Mouse (Mus musculus): ENCODE data around the gene Nfatc2ip. TPM values are rescaled to one million over a fixed set of nuclear protein-coding genes. Genes with fewer than 3 reads are reported as not detected.

Gene Nfatc2ip
- polyA plus RNA-seq, 1 experiment from 2014 or later: 3.5 TPM

DNA sequence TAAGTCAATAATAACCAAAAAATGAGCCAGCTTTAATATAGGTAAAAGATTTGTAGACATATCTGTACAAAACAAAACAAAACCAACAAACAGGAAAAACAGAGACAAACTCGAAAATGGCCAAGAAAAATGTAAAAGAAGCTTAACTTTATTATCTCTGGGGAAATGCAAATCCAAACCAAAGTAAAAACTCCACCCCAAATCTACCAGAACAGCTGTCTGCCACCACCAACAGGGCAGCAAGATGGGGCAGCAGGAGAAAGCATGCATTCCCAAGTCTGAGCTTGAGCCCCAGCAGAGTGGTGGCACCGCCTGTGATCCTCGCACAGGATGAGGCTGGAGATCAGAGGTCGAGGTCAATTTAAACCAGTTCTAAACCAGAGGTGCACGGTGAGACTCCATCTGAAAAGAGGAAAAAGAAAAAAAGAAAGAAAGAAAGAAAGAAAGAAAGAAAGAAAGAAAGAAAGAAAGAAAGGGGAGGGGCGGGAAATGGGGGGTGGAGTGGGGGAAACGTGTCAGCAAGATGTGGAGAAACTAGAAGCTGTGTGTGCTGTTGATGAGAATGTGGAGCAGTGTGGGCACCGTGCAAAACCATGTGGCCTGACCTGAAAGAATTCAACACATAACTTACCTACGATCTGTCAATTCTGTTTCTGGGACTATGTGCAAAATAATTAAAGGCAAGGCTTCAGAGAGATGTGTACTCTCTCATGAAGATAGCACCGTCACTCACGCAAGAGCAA lies 43.1 kb downstream of the Nfatc2ip start:
- no peak overlapping the region for H3K9ac ChIP-seq
- H3K4me3 ChIP-seq: no peak overlapping the region
- H3K36me3 ChIP-seq: no peaks in the 10 kb centered on the region
- no peak for ATAC-seq (ENCODE audit: low read depth)
- H3K9me3 ChIP-seq: no peaks in the 10 kb centered on the region
- no peaks in the 10 kb centered on the region for H3K27me3 ChIP-seq
- no peak overlapping the region for H3K27ac ChIP-seq (replicated peaks)
- WGBS: 67% methylated on average over 11 of the region's 11 CpGs
- no peak overlapping the region for H3K4me2 ChIP-seq
- H3K4me1 ChIP-seq (replicated peaks): 0 out of 2 replicates have a peak, but pooled peaks cover 3% of the 10 kb centered on the region

DNA sequence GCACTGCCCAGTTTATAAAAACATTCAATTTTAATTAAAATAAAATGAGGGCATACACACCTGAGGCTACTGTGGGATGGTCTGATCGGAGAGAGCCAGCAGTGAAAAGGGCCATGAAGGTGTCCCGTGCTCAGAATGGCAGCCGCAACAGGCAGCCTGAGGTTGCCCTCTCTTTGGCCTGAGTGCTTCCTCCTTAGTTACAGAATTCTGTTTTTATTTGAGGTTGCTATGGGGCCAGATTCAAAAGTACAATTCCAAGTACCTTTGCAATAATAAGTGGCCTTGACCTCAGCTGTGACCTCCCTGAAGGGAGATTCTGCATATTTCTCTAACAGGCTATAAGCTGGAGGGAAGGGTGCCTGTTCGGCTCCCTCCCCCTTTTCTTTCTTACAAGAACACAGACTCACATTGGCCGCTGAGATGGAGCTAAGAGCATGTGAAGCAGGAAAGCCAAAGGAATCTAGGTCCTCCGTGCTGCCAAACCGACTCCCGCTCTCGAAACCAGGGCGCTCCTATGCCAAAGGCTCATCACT lies 45.1 kb downstream of the Nfatc2ip start:
- no peaks in the 10 kb centered on the region for H3K27me3 ChIP-seq
- H3K9me3 ChIP-seq: no peaks in the 10 kb centered on the region
- H3K36me3 ChIP-seq: no peaks in the 10 kb centered on the region
- H3K4me2 ChIP-seq: peak overlapping the region; percentile 32
- ATAC-seq (ENCODE audit: low read depth): no peak
- no peak overlapping the region for H3K4me3 ChIP-seq
- H3K9ac ChIP-seq: no peak overlapping the region
- WGBS: 54% methylated on average over 10 of the region's 10 CpGs
- H3K27ac ChIP-seq (replicated peaks): no peak overlapping the region
- 0 out of 2 replicates have a peak, but pooled peaks cover 3% of the 10 kb centered on the region for H3K4me1 ChIP-seq (replicated peaks)

DNA sequence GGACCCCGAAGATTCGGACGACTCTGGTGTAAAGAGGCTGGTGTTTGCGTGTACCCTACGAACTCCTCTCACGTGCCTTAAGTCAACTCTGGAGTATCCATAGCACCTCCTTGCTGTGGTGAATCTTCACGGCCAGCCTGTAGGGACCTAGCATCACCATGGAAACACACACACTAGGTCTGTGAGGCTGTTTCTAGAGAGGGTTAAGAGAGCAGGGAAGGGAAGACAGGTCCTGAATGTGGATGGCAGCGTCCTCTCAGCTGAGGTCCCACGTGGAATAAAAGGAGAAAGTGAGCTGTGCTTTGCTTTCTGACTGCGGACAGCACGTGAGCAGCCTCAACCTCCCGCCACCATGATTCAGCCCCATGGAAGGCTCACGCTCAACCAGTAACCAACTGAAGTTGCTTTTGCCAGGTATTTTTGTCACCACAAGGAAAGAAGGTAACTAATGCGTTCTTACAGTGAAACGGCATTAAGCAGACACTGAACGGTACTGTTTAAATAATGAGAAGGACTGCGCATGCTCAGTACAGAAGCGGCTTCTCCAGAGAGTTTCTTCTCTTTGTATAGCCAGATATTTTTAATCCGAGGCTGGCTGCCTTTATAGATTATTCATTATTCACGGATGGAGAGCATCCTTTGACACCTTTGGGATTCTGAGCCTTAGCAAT lies 45.7 kb downstream of the Nfatc2ip start:
- Histone ChIP-seq H3K9ac (no peak overlapping the region), H3K4me1 (replicated peaks) (0 out of 2 replicates have a peak, but pooled peaks cover 3% of the 10 kb centered on the region), H3K27me3 (no peaks in the 10 kb centered on the region), H3K36me3 (no peaks in the 10 kb centered on the region), H3K9me3 (no peaks in the 10 kb centered on the region), H3K4me2 (peak overlapping the region; percentile 32), H3K4me3 (no peak overlapping the region; the same call in 1 of the 2 replicates), H3K27ac (replicated peaks) (no peak overlapping the region)
- ATAC-seq (ENCODE audit: low read depth): no peak
- 65% methylated on average over 20 of the region's 20 CpGs for WGBS

DNA sequence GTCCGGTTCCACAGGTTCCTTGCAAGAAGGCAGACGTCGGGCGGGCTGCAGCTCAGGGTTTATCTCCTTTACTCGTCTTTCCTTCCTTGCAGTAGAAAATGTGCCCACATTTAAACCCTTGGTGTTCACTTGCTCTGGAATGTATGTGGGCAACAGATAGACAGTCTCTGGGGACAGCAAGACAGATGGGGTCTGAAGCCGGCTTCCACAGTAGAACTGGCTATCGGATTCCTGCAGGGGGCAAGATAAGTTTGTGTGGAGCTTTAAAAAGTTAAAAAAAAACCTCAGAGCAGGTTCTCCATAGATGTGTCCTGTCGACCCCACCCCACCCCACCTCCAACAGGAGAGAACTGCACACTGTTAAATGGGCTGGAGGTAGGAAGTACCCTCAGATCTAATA lies 48.2 kb downstream of the Nfatc2ip start:
- WGBS: 77% methylated on average over 8 of the region's 8 CpGs
- H3K4me2 ChIP-seq: no peak overlapping the region
- H3K27me3 ChIP-seq: no peaks in the 10 kb centered on the region
- no peak for ATAC-seq (ENCODE audit: low read depth)
- H3K9ac ChIP-seq: no peak overlapping the region
- H3K9me3 ChIP-seq: no peaks in the 10 kb centered on the region
- H3K4me1 ChIP-seq (replicated peaks): no peaks in the 10 kb centered on the region
- no peak overlapping the region for H3K27ac ChIP-seq (replicated peaks)
- H3K4me3 ChIP-seq: no peak overlapping the region
- no peaks in the 10 kb centered on the region for H3K36me3 ChIP-seq

DNA sequence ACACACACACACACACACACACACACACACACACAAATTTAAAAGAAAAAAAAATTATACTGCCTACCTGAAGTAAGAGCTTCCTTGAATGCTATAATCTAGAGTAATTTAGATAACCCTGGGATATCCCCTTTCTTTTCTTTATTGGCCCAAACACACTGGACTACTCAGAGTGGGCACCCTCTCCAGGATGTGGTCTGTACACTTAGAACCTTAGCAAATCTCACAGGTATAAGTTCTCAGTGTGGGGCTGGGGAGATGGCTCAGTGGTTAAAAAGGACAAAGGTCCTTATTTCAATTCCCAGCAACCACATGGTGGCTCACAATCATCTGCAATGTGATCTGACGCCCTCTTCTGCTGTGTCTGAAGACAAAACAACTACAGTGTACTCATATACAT lies 49.4 kb downstream of the Nfatc2ip start:
- ATAC-seq (ENCODE audit: low read depth): no peak
- Histone ChIP-seq H3K9ac (no peak overlapping the region), H3K4me2 (no peak overlapping the region), H3K27me3 (no peaks in the 10 kb centered on the region), H3K27ac (replicated peaks) (no peak overlapping the region), H3K4me3 (no peak overlapping the region), H3K4me1 (replicated peaks) (no peaks in the 10 kb centered on the region), H3K36me3 (no peaks in the 10 kb centered on the region), H3K9me3 (no peaks in the 10 kb centered on the region)
- 50% methylated on average over 1 of the region's 1 CpGs for WGBS

DNA sequence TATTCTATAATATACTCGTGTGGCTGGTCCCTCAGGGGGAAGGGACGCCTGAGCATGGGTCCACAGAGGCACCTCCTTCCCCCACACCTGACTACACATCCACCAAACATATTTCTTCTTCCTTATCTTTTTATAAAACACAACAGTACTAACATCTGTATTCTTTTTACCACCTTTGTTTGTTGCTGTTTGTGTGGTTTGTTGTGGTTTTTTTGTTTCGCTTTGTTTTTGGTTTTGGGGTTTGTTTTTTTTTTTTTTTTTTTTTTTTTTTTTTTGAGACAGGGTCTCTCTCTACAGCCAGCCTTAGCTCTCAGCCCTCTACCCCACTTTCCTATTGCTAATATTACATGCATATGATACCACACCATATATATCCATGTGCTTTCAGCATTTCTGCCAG lies 50.6 kb downstream of the Nfatc2ip start:
- Histone ChIP-seq H3K9me3 (no peaks in the 10 kb centered on the region), H3K36me3 (no peaks in the 10 kb centered on the region), H3K4me2 (no peak overlapping the region), H3K4me1 (replicated peaks) (no peaks in the 10 kb centered on the region), H3K27ac (replicated peaks) (no peak overlapping the region), H3K27me3 (no peaks in the 10 kb centered on the region), H3K9ac (no peak overlapping the region), H3K4me3 (no peak overlapping the region)
- ATAC-seq (ENCODE audit: low read depth): no peak
- WGBS: 55% methylated on average over 3 of the region's 3 CpGs

DNA sequence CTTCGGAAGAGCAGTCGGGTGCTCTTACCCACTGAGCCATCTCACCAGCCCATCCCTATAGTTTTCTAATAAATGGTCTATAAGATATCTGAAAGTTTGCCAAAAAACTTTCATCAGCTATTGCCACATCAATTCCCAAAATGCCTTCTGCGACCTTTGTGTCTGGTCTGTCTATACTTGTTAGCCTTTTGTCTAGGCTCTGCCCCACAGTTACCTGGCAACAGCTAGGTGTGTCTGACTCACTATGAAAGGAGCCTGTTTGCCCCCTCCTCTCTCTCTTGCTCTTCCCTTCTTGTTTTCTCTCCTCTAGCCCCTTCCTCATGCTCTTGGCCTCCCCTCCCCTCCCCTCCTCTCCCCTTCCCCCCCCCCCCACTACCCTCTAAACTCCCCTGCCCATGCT lies 51.0 kb downstream of the Nfatc2ip start:
- WGBS: 83% methylated on average over 3 of the region's 3 CpGs
- Histone ChIP-seq H3K36me3 (no peaks in the 10 kb centered on the region), H3K9me3 (no peaks in the 10 kb centered on the region), H3K27ac (replicated peaks) (no peak overlapping the region), H3K4me3 (no peak overlapping the region), H3K27me3 (no peaks in the 10 kb centered on the region), H3K9ac (no peak overlapping the region), H3K4me1 (replicated peaks) (no peaks in the 10 kb centered on the region), H3K4me2 (no peak overlapping the region)
- no peak for ATAC-seq (ENCODE audit: low read depth)

DNA sequence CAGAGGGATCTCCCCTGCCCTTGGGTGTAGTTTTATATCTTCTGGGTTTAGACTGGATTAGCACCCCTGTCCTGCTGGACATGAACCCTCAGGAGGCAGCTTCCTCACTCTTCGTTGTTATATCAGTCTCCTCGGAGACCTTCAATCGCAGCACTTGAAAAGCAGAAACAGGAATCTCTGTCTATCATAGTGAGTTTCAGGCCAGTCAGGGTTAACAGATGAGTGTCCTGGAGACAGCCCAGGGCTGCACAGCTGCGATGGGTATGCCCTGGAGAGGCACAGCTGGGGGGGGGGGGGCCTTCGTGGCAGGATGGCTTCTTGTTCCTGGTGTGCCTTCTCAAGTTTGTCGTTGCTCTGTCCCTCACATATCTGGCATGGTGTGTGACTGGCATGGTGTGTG lies 55.6 kb downstream of the Nfatc2ip start:
- WGBS: 58% methylated on average over 6 of the region's 6 CpGs
- Histone ChIP-seq H3K27ac (replicated peaks) (no peak overlapping the region), H3K4me2 (no peak overlapping the region), H3K9ac (no peak overlapping the region), H3K9me3 (no peaks in the 10 kb centered on the region), H3K36me3 (no peaks in the 10 kb centered on the region), H3K4me1 (replicated peaks) (no peaks in the 10 kb centered on the region), H3K4me3 (no peak overlapping the region), H3K27me3 (no peaks in the 10 kb centered on the region; the same call in 1 of the 2 replicates)
- ATAC-seq (ENCODE audit: low read depth): no peak

DNA sequence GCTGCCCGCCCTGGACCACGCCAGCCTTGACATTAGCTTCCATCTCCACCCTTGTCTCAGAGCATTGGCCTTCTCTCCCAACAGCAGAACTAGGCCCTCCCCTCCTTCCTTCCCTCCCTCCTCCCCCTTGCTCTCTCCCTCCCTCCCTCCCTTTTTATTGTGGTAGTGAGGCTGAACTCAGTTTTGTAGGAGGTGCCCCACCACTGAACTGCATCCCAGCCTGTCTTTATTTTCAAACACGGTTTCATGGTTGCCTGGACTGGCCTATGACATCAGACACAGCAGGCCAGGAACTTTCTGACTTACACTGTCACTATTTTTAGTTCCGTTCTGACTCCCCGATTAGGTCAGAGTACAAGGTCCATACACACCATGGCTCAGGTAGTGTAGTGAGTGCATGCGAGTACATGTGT lies 56.3 kb downstream of the Nfatc2ip start:
- Histone ChIP-seq H3K27ac (replicated peaks) (no peak overlapping the region), H3K27me3 (no peaks in the 10 kb centered on the region; the same call in 1 of the 2 replicates), H3K4me2 (no peak overlapping the region), H3K4me3 (no peak overlapping the region), H3K9ac (no peak overlapping the region), H3K9me3 (no peaks in the 10 kb centered on the region), H3K4me1 (replicated peaks) (no peaks in the 10 kb centered on the region), H3K36me3 (no peaks in the 10 kb centered on the region)
- WGBS: 74% methylated on average over 6 of the region's 6 CpGs
- ATAC-seq (ENCODE audit: low read depth): no peak

DNA sequence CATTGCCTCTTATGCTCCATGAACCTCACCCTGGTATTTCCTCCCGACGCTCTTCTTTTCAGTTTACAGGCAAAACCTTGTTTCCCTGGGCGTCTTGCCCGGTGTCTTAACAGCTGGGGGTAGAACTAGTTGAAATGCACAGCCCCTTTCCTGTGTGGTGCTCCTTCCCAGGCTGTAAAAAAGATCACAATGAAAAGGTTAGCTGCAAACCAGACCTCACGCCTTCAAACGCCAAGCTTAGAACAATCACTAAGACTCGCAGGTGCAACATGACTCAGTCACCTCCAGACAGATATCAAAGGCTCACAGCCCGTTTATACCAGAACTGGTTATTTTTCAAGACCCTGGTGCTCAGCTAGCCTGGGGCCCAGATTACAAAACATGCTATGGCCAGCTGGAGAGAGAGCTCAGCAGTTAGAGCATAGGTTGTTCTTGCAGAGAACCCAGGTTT lies 57.0 kb downstream of the Nfatc2ip start:
- no peak overlapping the region for H3K4me3 ChIP-seq
- H3K27ac ChIP-seq (replicated peaks): no peak overlapping the region
- H3K9me3 ChIP-seq: no peaks in the 10 kb centered on the region
- ATAC-seq (ENCODE audit: low read depth): no peak
- no peak overlapping the region for H3K9ac ChIP-seq
- H3K4me2 ChIP-seq: no peak overlapping the region
- H3K27me3 ChIP-seq: no peaks in the 10 kb centered on the region; the same call in 1 of the 2 replicates
- H3K4me1 ChIP-seq (replicated peaks): no peaks in the 10 kb centered on the region
- 80% methylated on average over 8 of the region's 8 CpGs for WGBS
- no peaks in the 10 kb centered on the region for H3K36me3 ChIP-seq

DNA sequence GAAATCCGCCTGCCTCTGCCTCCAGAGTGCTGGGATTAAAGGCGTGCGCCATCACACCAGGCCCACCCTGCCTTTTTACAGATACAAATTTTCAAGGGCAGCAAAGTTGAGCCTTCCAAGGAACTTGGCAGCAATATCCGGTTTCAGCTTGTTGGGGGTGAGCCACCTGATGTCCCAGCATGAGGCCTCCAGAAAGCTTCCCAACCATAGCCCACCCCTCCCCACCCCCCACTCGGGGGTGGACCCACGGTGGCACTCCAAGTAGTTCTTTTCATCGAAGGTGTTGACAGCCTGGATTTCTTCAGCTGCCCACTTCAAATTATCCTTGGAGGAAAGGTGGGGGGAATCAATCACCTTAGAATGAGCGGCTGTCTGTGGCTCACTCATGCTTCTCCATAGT lies 57.6 kb downstream of the Nfatc2ip start:
- Histone ChIP-seq H3K4me2 (no peak overlapping the region), H3K36me3 (no peaks in the 10 kb centered on the region), H3K9ac (no peak overlapping the region), H3K4me3 (no peak overlapping the region), H3K4me1 (replicated peaks) (no peaks in the 10 kb centered on the region), H3K27me3 (no peaks in the 10 kb centered on the region; the same call in 1 of the 2 replicates), H3K9me3 (no peaks in the 10 kb centered on the region), H3K27ac (replicated peaks) (no peak overlapping the region)
- WGBS: 86% methylated on average over 8 of the region's 8 CpGs
- no peak for ATAC-seq (ENCODE audit: low read depth)

DNA sequence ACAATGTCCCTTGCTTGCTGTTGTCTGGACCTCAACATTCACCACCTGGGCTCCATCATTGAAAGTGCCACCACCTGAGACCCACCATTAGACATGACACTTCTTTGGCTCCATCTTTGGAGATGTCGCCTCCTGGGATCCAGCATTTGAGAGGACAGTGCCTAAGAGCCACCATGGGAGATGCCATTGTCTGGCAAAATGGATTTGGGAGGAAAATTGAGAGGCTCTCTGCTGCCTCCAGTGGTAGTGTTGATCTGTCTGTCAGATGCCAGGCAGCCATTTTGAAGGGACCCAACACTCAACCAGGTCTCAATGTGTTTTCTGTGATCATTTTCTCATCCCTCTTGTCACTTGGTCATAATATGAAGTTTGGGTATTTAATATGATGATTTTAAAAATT lies 61.0 kb downstream of the Nfatc2ip start:
- WGBS: 79% methylated on average over 1 of the region's 1 CpGs
- H3K4me3 ChIP-seq: no peak overlapping the region

More for the DNA sequence above, 61.0 kb downstream of the Nfatc2ip start:
- no peak for ATAC-seq (ENCODE audit: low read depth)
- no peaks in the 10 kb centered on the region for H3K9me3 ChIP-seq
- no peak overlapping the region for H3K9ac ChIP-seq
- H3K27me3 ChIP-seq: no peaks in the 10 kb centered on the region; the same call in 1 of the 2 replicates
- H3K4me1 ChIP-seq (replicated peaks): no peaks in the 10 kb centered on the region
- no peak overlapping the region for H3K4me2 ChIP-seq
- no peaks in the 10 kb centered on the region for H3K36me3 ChIP-seq
- H3K27ac ChIP-seq (replicated peaks): no peak overlapping the region

Data from neural tube, embryonic 13.5 days (tissue).